Mouse (Mus musculus) cerebellum, postnatal 10 days (tissue): ENCODE results near the gene Myh9.

Experiments
- DNase-seq, 2 experiments: peaks; one replicate each; pipeline ENCODE4 v3.0.0; 2021; ENCODE audit warnings: mixed read lengths in 2 of 2

Gene Myh9

DNA sequence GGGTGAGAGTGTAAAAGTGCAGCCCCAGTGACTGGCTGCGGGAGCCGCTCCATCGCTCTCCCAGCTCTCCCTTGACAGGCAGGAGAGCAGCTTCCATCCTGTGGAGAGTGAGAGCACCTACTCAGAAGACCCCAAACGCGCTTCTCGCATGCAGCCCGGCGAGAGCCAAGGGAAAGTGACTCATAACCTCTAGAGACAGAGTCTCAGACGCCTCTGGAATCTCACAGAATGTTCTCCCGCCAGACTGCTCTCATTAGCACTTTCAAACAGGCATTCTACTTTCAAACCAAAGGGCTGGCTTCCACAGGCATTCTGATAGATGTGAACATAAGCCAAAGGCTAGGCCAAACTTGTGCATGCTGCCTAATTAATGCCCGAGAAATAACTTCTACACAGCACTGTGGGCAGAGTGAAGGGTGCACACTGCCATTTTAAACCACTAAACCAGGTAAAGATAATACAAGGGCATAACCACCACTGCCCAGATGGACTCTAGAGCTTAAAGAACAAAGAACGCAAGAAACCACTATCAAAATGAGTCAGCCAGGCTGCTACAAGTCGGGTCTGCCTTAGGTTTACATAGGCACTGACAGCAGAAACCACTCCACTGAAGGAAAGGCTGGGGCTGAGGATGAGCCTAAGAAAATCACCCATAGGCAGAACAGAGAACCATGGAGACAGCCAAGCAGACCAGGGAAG, 35.3 kb downstream of the Myh9 start:
- DNase-seq: no peak

DNA sequence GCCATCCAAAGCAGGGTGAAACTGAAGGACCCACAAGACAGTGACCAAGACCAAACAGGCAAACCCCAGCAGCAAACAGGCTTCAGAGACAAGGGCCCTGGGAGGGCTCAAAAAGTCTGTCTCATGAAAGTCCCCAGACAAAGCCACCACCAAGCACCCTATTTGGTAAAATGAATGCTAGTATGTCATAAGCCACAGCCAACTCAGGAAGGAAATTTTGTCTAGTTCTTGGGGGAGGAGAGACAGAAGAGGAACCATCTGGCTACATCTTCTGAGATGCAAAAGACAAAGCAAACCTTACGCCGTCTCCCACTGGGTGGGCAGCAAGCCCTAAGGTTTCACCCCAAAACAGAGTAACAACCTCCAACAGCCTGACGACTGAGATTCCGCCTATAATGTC, 36.3 kb downstream of the Myh9 start:
- peak in 1 of 2 experiments; percentile 7 for DNase-seq

DNA sequence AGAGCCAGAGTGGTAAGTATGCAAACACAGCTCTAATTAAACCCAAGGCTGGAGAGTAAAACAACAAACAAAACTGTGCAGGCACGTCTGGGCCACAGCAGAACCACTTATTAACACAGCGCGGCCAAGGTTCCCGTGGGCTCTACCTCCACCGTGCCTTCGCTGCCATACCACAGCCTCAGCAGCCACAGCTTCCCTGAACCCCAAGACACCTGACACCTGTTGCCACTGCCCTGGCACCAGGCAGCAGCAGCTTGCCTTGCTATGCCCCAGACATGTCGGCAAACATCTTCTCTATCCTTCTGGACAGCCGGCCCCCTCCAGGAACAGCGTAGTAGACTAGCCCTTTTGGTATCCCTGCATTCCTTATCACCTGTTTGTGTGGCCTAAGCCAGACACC, 37.0 kb downstream of the Myh9 start:
- DNase-seq: peak in 1 of 2 experiments; percentile 21

DNA sequence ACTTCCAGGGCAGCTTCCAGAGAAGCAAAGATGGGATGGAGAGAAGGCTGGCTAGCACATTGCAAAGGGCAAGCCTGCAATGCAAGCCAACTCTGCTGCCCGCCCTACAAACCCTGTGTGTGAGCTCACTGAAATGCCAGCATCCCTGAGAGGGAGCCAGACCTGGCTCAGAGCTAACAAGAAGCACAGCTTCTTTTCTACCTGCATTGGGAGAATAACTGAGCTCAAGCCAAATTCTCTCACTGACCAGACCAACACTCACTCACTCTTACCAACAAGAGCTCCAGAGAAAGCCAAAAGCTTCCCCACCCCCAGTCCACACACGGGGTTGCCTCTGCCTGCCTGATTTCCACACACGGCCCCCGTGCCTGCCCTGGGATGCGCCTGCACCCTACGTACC, 37.5 kb downstream of the Myh9 start:
- DNase-seq: peak; percentile 48 to 59

DNA sequence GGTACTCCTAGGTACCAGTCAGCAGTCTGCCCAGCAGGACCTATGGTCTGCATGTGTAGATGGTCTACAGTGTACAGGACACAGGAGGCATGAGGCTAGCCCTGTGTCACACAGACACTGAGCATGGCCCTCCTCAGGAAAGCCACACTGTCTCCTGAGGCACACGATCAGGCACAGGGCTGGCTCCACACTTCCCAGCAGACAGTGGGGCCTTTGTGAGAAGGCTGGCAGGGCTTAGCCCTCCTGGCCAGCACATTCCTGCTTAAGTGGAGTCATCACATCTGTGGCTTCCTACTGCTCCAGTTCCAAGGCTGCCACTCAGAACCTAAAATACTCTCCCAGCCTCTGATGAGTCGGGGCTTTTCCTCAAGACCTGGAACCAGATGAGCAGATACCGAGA, 38.2 kb downstream of the Myh9 start:
- no peak for DNase-seq

DNA sequence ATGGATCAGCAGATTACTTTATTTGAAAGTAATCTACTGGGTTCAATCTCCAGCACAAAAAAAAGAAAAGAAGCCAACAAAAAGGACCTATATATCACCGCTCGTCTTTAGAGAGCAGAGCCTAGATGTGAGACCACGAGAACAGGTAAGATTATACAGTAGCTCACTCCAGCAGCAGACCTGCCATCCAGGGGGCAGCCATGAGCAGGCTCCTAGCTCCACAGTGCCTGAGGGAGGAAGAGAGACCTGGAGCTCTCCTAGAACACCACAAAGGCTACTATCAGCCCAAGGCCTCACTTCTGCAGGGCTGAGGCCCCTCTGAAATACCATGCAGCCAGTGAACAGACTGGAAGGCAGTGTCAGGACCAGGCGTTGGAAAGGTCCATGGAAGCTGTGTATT, 39.0 kb downstream of the Myh9 start:
- DNase-seq: no peak

DNA sequence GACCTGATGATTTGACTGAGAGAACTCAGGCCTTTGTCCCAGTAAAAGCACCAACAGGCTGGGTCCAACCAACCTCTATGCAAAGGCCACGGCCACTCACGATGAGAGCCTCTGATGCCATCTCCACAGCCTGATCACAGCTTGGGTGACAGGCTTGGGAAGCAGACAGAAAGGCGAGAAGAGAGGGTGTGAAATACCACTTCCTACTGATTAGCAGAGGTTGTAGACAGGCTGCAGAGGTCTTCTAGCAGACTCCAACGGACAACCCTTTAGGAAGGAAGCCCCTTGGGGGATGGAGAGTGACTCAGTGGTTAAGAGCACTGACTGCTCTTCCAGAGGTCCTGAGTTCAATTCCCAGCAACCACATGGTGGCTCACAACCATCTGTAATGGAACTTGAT, 40.8 kb downstream of the Myh9 start:
- DNase-seq: no peak

DNA sequence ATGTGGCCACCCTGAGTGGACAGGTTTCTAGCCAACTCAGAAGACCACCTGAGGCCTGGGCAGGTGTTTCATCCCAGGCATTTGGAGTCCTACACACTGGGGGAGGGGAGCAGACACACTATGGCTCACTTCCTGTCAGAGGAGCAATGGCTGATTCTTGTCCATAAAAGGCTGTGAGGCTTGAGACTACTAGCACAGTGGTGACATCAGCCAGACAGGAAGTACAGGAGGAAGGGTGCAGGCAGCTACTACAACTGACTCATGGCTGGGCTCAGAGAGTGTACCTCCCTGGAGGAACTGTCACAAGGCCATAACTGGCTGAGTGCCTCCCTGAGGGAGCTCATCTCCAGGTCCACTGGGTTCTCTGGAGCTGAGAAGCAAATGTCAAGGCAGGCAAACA, 41.5 kb downstream of the Myh9 start:
- DNase-seq: peak in 1 of 2 experiments; percentile 36

DNA sequence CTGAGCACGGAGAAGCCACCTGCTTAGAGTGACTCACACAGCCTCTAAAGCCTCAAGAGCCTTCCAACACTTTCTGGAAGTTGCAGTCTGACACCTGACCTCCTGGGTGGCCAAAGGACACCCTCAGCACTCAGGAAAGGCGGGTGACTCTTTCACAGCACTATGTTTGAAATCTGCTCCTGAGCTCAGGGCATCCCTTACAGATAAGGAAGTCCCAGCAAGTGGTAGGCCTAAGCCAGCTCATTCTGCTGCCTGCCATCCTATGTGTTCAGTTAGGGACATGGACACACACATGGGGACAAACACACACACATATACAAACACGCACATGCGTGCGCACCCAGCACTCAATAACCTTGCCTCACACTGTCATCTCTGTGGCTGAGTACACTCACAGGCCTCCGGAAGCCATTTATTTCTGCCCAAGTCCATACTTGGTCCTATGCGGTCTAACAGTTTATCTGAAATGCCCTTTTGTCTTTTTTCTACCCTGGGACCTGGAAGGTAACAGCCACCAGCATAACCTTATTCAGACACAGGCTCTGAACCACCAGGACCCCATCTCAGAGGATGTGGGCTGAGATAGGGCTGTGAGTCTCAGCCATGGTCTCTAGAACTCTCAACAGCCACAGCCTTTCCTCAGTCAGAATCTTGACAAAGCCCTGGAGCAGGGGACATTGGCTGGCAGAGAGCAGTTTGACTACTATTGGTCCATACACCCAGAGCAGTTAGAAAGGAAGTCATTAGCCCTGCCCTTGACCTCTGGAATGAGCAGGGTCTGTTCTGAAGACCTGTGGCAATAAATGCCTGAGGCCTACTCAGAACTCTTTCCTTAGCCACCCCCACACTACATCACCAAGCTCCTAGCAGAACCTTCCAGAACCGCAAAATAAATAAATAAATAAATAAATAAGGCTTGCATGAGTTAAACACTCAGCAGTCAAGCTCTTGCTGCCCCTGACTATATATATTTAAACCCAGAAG, 42.2 kb downstream of the Myh9 start:
- no peak for DNase-seq

DNA sequence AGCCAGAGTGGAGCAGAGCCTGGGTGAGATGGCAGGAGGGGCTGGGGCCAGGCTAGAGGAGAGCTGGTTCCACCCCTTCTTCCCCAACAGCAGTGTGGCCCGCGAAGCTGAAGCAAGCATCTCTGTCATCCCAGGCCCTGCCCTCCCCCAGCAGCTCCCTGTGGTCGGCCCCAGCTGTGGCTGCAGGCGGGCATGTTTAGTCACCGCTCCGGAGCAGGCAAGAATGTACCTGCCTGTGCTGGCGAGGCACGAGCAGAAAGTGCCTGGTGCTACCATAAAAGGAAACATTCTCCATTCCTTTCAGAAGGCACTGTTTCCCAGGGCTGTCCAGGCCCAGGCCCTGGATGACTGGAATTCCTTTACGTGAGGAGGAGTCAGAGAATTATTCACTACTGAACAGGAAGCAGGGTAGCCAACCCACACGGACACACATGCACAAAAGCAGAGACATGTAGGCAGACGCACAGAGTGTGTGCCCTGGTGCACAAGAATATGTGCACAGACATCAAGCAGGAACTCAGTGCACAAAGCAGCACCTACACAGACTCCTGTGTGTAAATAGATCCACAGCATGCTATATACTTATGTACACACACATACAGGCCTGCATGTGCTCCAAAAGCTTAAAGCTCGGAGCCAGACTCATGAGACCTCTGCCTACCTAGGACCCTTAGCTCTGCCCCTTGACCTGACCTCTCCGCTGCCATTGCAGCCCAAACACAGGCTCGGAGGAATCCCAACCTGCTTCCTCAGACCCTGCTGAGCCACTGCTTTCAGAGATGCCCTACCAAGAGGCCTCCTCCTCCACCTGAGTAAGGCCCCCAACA, 43.1 kb downstream of the Myh9 start:
- peak in 1 of 2 experiments; percentile 30 for DNase-seq

DNA sequence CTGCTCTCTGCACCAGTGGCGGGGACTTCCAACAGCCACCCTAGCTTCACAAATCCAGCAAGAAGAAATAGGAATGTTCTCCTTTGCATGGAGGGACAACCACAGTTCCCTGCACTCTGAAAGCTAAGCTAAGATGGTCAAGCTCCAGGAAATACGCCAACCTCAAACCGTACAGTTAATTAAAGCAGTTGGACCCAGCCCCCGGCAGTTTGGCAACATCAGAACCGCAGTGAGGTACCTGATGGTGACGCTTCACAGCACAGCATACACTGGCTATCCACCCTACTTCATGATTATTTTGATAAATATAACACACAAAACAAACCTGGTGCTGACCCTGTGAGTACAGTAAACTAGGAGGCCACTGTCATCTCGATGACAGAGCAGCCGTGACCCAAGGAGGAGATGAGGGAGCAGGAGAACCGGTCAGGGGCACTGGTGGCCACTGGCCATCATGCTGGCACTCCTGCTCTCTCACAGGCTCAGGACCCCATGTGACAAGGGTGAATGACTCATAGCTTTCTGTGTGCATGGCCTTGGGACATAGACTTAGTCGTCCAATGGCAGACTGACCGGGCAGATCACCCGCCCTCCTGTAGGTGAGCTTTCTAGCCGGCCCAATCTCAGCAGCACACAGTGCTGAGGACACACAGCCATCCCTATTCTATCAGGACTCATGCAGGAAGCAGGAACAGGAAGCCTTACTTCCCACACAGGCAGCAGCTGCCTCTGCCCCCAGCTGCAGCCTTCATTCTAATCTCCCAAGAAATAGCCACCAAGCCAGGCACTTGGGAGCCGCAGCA, 44.2 kb downstream of the Myh9 start:
- DNase-seq: peak; percentile 67 to 68

DNA sequence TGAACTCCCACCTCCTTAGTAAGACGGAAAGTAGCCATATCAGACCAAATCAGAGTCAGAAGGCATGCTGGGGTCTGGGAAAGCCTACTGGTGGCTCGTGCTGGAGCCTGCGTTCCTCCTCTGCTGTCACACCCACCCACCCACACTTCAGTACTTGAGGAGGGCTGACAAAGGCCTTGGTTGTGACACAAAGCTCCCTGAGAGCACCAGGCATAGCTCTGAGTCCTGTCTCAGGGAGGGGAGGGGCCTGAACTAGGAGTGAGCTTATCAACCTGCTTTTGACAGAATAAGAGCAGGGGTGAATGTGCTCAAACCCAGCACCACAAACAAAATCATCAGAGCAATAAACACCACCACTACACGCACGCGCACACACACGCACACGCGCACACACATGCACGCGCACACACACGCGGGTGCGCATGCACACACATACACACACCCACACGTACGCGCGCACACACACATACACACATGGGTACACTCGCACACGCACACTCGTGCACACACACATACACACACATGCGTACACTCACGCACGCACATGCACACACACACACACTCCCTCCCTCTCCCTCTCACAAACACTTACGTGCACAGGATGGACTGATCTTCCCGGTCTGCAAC, 45.5 kb downstream of the Myh9 start:
- DNase-seq: no peak

DNA sequence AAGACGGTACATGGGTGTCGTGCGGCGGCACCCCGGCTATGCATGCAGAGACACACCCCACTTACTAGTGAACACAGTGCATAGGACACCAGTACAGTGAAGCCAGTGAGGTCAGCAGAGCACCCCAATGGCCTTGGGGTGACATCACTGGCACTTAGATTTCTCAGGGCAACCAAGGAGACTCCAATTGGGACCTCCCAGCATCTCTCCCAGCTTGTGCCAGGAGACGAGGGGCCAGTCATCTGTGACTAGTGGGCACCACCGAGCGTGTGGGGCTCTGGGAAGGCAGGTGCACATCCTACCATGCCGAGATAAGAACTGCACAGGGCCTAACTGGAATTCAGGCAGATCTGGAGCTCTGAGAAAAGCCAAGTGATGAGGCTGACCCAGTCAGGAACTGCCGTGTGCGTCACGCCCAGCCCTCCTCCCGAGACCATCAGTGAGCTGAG, 47.0 kb downstream of the Myh9 start:
- DNase-seq: no peak

DNA sequence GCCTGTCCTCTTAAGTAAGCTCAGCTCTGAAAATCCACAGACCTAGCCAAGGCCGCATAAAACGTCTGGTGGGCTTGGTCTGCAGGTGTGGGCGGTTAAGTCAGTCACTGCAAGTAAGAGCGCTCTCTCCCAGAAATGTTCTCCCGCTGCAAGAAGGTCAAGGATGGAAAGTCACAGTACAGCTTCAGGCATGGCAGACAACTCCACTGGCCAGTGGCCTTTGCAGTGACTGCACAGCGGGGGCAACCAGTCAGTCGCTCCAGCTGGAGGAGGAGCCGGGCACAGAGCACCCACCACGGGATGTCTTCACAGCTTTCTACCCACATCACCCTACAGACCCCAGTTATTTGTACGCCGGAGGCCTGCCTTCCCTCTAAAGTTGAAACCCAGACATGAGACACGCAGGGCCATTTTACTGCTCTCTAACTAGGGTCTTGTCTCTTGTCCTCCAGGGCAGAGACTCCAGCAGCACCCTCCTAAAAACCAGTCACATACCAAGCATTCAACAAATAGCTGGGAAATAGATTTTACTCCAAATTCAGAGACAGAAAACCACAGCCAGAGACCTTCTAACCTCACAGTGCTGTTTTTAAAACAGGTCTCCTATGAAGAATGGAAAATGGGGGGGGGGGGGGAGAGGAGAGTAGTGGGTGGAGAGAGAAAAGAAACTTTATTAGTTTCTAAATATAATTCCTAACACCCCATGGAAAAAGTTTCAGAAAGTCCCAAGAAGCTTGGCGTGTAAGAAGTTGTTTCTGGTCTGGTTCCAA, 47.7 kb downstream of the Myh9 start:
- no peak for DNase-seq

DNA sequence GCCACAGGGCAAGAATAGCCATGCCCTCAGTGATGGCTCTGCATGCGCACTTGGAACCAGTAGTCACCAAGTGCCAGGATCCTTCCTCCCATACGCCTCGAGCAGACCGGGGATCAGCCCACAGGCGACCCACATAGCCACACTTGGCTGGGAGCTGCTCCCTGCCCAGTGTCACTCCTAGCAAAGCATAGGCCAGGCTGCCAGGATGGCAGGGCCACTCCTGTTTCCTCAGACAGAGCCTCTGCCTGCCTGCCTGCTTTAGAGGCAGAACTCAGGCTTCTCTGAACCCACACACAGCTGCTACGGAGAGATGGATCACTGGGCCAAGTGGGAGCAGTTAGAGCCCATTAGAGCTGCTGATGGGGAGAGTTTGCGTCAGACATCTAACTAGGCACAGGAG, 48.4 kb downstream of the Myh9 start:
- peak in 1 of 2 experiments; percentile 48 for DNase-seq

DNA sequence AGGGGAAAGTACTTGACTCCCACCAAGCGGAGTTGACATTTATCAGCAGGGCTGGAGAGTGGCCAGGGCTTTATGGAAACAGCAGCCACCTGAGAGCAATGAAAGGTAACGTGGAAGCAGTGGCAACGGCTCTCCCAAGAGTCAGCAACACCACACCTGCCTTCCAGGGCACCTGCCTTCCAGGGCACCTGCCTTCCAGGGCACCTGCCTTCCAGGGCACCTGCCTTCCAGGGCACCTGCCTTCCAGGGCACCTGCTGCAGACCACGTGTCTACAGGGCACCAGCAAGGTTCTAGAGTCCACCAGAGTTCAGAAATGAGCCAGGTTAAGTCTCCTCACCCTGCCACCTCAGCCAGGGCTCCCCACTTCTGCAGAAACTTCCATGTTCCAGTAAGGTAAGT, 48.9 kb downstream of the Myh9 start:
- no peak for DNase-seq

DNA sequence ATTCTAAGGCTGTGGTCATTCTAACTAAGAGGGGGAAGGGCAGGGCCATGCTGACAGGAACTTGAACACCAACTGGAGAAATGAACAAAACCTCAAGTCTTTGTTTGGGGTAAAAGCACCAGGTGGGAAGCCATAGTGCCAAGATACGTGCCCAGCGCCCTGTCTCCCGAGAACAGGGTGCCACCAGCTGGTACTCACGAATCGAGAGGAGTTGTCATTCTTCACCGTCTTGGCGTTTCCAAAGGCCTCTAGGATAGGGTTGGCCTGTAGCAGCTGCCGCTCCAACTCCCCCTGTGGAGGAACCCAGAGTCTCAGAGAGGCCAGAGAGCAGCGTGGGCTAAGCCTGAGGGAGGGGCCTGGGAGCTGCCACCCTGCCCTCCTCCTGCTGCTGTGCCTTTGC, 49.9 kb downstream of the Myh9 start:
- no peak for DNase-seq

DNA sequence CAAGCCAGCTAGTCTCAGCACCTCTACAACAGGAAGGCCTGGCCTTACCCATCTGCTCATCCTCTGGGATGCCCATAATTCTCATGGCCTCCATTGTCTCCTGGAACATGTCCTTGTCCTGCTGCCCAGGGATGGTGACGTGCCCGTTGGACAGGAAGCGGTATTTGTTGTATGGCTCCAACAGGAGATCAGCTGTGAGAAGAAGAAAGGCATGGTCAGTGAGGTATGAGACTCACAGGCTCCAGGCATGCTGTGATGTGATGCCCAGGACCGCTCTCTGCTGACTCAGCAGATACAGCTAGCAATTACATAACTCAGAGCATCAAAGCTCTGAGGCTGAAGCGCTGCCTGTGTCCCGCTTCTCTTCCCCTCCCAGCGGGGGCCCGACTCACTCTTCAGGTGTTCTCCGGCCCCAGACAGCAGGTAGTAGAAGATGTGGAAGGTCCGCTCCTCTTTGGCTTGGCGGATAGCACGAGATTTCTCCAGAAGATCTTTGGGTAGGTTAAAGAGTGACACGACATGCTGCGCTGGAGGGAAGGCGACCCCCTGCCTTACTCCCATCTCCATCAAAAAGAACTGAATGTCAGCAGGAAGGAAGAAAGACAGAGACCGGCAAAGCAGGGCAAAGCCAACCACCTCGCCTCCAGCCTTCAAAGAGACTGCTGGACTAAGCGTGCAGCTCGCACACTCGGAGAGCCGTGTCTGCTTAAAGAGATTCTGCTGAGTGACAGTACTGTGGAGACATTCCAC, 51.1 kb downstream of the Myh9 start:
- DNase-seq: peak; percentile 55 to 57

DNA sequence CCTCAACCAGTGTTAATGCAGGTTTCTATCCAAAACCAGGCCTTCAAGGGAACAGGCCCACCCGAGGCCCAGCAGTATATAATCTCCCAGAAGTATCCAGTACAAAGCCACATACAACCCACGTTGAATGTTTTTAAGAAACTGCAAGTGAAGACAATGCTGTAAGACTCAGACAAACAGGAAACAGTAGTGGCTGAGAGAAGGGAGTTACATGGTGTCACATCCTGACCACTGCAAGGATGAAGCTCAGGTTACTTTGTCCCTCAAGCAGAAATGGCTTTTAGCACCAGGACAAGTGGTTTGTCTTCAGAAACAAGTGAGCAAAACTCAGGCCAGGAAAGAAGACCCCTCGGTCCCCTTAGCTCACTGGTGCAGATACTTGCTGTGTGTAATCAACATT, 52.8 kb downstream of the Myh9 start:
- no peak for DNase-seq

DNA sequence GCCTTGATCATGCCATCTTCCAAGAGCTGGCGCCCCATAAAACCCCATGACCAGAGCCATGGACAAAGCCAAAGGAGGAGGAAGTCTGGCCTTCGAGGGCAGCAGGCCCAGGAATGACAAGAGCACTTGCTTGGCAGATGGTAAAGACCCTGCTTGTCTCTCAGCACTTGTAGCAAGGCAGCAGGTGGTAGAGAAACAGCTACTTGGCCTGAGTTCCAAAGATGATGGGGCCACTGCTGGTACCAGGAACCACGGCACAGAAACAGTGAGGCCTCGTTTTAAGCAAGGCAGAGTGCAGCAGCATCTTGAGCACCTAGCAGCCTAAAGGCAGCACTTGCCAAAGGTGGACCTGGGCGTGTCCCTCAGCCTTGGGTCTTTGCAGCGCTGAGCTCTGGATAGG, 53.6 kb downstream of the Myh9 start:
- peak; percentile 84 to 89 for DNase-seq
